Mouse (Mus musculus) kidney, postnatal 25 days (tissue): ENCODE measurements at regions not wholly inside any gene's neighbourhood (a gene's known extent, or its start where the extent isn't known, plus 50 kb on each side); places are given as distances from the start of the nearest gene placed in this dataset.

Experiments used
- DNase-seq, 2 experiments: peaks; one replicate each; pipeline ENCODE4 v3.0.0; 2021; ENCODE audit warnings: mixed read lengths in 2 of 2

DNA sequence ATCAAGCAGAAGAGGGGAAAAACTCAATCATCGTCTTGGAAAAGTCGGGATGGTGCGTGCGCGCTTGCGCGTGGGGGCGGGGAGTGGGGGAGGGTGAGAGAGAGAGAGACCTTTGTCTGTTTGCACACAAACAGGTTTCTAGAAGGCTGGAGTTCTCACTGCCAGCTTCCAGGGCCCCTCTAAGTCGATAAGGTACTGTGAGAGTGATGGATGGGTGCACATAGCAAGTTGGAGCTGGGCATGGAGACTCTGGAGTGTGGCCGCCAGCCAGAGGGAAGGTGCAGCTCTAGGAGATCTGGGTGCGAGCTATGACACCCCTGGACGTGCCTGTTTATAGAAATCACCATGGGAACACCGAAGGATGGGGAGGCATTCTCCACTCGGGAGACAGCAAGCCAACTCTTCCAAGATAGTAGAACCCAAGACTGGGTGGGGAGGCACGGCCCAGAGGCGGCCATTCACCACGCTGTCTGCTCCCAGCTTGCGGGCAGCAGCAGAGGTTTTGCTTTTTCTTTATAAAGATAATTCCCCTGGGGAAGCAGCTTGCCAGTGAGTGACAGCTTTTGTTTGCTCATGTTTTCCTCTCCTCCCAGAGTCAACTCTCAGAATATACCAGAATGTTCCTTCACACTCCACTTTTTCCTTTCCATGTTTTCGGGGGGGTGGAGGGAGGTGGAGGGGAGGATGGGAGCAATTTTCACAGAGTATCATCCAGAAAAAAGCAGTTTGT lies 128.0 kb upstream of the Zfp703 start:
- no peak for DNase-seq

- DNase-seq = no peak
Measured at GRCm38 (mm10) chr8:26851871-26852800, 125.0 kb upstream of the Zfp703 start.

- no peak for DNase-seq
Measured at GRCm38 (mm10) chr8:26852921-26853320, 124.2 kb upstream of the Zfp703 start.

DNA sequence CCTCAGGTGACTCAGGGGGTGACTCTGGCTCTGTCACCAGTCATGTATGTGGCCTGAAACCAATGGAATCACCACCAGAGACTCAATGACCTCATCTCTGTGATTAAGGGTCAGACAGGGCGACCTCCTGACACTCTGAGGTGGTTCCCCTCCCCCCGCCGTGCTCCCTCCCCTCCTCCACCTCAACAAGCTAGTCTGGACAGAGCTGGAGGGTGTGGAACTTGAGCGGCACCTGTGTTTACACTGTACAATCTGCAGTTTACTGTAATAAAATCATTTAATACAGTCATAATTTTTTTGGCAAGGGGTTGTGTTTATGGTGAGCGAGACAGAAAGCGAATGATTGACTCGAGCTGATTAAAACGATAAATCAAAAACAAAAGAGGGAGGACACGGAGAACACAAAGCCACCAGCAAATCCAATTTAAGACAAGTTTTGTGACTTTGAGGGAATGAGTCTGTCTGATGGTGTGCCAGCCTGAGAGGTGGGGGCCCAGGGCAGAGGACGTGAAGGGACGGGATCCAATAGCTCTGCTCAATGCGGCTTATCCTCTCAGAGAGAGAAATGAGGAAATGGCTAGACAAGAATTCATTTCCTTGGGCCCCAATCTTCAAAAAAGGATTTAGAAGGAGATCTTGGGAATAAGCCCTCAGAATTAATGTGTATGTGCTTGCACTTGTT lies 122.4 kb upstream of the Zfp703 start:
- no peak for DNase-seq

GRCm38 (mm10) chr8:26855256-26855655 lies 121.9 kb upstream of the Zfp703 start:
- DNase-seq = no peak

- DNase-seq = no peak
Measured at GRCm38 (mm10) chr8:26864571-26864970, 112.6 kb upstream of the Zfp703 start.

DNA sequence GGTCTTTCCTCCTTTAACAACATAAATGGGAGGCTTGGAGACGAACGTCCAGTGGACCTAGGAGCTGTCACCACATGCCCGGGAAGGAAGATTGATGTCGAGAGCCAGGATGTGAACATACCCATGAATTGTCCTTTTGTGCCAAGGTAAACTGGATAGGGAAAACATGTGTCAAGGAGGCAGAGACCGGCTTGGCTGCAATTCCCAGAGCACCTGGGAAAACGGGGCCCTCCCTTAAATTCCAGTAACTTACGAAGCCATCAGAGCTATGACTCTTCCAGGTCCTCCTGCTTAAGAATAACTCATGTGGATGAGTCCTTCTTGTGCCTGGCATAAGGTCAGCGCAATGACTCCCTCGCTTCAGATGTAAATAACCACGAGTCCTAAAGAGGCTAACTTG lies 112.2 kb upstream of the Zfp703 start:
- no peak for DNase-seq

DNA sequence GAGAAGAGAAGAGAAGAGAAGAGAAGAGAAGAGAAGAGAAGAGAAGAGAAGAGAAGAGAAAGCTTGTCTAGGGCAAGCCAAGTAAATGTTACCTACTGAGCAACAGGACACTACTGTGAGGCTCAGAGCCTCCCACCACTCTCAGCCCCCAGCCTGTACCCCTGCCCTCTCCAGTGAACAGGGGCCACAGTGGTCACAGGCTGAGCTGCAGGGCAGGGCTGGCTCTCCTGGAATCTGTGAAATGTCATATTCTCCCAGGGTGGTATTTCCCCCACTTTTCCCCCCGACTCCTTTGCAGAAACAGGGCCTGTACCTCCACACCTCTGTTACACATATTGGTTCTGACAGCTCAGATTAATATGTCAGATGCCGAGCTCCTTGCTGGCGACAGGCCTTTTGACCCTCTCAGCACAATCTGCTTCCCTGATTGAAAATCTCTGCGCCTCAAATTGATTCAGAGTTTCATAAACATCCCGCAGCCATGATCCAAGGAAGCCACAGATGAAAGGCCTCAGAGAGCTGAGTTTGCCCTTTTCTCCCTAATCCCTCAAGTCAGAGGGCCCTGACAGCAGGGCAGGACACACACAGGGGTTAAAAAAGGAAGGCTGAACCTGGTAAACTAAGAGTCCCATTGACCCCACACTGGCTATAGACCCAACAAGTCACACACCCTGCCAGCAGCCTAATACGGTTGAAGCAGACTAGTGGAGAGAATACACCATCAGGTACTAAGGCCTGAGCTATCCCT lies 108.8 kb upstream of the Zfp703 start:
- no peak for DNase-seq

DNA sequence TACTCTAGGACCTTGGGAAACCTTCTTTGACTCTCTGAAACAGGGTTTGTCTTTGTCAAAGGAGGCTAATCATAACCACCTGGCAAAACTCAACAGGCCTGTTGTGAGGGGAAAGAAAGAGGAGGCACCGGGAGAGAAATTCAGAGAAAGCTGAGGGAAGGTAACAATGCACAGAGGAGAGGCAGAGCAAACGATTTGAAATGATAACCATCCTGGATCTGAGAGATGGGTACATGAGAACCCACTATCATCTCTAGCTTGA lies 108.3 kb upstream of the Zfp703 start:
- no peak for DNase-seq

DNA sequence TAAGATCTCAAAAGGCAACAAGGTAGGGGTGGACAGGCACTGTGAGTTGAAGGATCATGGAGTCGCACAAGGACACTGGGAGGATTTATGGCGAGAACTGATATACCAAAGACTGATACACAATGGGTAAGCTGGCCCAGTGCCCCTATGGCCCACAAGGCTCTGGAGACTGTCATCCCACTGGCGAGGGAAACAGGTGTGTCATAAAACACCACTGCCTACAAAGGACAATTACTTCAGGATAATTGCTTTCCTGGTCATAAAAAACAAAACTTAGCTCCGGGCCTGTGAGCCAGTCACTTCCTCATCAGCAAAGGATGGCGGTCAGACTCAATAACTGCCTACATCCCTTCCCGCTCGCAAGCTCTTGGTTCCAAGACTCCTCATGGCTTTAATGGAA lies 105.3 kb upstream of the Zfp703 start:
- DNase-seq = no peak

DNA sequence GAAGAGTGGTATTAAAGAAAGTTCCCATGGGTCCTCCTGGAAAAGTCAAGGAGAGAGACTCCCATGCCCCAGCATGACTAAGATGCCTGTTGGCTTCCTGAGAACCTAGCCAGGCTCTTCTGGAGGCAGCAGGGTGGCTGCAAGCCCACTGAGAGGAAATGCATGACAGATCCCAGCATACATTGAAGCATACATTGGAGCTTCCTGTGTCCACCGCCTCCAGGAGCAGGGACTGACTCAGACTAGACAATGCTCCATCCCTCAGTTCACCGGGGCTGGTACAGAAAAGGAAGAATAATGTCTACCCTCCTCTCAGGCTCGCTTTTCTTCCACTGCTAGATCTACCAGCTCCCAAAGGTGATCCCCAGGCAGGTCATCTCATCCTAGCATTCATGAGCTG lies 104.7 kb upstream of the Zfp703 start:
- DNase-seq = no peak

DNA sequence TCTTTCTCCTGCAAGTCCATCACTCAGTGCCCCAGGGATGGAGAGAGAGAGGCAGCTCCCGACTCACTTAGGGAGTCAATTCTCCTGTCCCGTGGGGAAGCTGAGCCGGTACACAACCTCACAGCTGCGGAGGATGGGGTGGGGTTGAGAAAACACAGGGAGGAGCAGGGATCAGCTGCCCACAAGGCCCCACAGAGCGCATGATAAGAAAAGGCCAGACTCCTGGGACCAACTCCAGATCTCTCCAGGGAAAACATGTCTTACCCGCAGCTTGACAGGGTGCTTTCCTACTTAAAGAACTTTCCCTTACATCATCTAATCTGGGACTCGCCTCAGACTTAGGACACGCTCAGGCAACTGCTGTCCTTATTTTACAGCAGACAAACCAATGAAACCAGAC lies 104.3 kb upstream of the Zfp703 start:
- no peak for DNase-seq

DNA sequence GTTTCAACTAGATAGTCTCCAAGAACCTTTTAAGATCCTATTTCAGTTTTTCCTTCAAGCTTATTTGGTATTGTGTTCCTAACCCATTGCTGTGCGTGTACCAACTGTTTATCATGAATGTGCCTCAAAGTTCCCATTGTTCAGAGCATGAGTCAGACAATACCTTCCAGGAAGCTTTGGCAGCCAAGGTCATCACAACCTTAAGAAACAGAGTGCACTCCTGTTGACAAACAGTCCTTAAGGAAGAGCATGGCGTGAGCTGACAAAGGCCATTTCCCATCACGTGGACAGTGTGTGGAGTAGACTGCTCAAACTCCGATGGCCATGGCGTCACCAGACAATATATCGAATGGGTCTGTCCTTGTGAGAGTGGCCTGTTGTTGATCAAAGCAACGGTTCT lies 96.9 kb upstream of the Zfp703 start:
- DNase-seq = no peak

DNA sequence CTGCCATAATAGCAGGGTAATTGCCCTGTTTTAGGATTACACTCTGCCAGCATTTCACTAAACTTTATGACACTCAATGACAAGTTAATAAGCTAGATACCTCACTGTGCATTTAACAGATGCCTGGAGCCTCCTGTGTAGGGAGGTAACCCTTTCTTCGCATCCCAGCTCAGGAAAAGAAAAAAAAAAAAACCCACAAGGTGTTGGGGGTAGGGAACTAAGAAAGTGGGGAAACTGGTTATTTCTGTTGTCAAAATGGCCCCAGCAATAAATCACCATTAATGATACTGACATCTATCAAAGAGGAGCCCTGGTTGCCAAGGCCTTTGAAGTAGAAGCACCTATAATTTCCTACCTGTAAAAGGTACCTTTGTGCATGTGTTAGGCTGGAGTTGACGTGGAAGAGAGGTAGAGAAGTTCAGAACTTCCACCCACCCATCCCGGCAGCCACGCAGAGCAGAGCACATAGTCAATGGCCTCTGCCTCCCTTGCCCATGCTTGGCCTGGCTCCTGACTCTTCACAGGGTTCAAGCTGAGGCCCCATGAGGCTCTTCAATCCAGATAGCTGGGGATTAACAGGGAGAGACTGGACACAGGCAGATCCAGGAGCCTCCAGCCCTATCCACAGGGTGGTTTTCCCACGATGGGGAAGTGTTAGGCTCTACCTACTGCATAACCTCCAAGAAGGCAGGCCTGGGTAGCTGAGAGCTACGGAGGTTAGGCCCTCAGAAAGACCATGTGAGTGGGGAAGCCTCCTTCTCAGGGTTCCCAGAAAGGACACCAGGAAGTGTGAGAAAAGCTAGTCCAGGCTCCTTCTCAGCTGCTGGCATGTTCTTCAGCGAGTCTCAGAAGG lies 95.6 kb upstream of the Zfp703 start:
- no peak for DNase-seq

DNA sequence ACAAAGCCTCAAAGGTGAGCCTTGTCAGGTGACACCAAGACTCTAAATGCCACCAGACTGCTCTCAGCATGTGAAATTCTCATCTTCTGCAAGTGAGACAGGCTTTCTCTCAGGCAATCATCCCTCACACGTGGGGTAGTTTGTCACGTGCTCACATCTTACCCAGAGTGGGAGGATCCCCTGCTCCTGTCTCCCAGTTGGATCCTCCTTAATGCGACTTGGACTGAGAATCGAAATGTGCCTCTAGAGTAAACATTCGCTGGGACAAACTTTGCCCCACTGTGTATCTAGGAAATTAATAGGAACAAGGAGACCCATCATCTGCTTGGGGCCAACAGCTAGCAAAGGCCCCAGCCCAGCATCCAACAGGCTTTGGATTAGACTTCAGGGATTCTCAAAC lies 94.5 kb upstream of the Zfp703 start:
- no peak for DNase-seq

DNA sequence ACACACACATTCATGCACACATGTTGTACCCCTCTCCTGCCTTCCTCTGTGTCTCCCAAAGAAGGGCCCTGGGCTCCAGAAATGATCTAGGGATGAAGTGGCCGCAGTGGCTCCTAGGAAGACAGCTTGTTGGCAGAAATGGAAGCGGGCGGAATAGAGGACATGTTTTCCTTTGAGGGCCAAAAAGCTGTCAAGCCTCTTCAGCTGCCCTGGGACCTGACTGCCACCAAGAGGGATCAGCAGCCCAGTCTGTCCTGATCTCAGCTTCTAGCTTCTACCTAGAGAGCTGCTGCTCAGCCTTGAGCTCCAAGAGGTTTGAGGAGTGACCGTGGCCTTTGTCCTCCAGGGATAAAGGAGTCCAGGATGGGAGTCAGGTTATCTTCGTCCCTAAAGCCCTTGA lies 93.8 kb upstream of the Zfp703 start:
- no peak for DNase-seq

DNA sequence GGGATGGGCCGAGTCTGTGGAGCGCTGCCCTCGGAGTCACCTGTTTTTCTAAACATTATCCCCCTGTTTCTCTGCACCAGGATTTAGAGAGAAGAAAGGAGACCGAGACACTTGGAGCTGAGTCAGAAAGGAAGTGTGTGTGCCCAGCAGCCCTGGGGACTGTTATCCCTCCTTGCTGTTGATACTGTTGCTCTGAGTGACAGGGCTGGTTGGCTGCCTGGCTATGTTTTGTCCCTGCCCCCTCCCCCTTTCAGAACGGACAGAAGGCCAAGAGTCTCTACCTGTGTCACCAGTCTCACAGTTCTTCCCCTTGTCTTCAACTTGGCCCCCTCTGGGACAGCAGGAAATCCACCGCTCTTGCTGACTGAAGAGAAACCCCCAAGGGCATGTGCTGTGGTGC lies 93.4 kb upstream of the Zfp703 start:
- no peak for DNase-seq

- DNase-seq = no peak
Measured at GRCm38 (mm10) chr8:26884350-26884749, 92.8 kb upstream of the Zfp703 start.

GRCm38 (mm10) chr8:26885365-26885764 lies 91.8 kb upstream of the Zfp703 start:
- no peak for DNase-seq

GRCm38 (mm10) chr8:26886783-26887486 lies 90.2 kb upstream of the Zfp703 start:
- no peak for DNase-seq

DNA sequence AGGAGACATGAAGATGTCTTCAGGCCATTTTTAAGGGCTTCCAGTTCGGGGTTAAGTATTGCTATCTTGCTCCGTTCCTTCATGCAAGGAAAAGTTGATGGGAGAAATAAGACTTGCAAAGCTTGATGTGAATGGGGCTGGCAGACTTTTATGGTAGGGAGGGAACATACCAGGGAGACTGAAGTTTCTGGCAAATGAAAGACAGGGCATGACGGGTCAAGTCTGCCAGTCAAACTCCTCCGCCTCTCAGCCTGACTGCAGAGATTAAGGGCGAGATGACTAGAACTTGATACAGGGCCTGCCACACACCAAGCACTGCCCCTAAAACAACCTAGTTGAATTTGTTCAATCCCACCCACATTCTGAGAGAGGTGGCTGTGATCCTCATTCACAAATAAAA lies 89.6 kb upstream of the Zfp703 start:
- DNase-seq = no peak

- DNase-seq = no peak
Measured at GRCm38 (mm10) chr8:26888050-26888449, 89.1 kb upstream of the Zfp703 start.
